Mouse (Mus musculus) limb, embryonic 15.5 days (tissue): ENCODE measurements at regions not wholly inside any gene's neighbourhood (a gene's known extent, or its start where the extent isn't known, plus 50 kb on each side); places are given as distances from the start of the nearest gene placed in this dataset.

Source experiments
- ATAC-seq: fragments of 200-750 bp; cut with Nextera tagmentation; 2 replicates; pipeline ENCODE4 v1.8.0; 2017; ENCODE audit warnings: low read depth, moderate TSS enrichment; ENCODE audit not compliant: insufficient number of reproducible peaks, low FRiP score, low TSS enrichment
- H3K27ac ChIP-seq: fragments of 300-500 bp; sonication (generic); 2 replicates; pipeline ENCODE4 v1.5.1; 2015; ENCODE audit warnings: moderate library complexity, mild to moderate bottlenecking, inconsistent platforms
- H3K27me3 ChIP-seq: fragments of 300-500 bp; sonication (generic); 2 replicates; pipeline ENCODE4 v1.6.1; 2015; ENCODE audit warnings: inconsistent platforms
- H3K36me3 ChIP-seq: fragments of 300-500 bp; sonication (generic); 2 replicates; pipeline ENCODE4 v1.6.1; 2015; ENCODE audit warnings: inconsistent platforms
- H3K4me1 ChIP-seq: fragments of 300-500 bp; sonication (generic); 2 replicates; pipeline ENCODE4 v1.6.1; 2015; ENCODE audit warnings: inconsistent platforms
- H3K4me2 ChIP-seq: fragments of 300-500 bp; sonication (generic); 2 replicates; pipeline ENCODE4 v1.6.1; 2015; ENCODE audit warnings: mild to moderate bottlenecking, inconsistent platforms
- H3K4me3 ChIP-seq: fragments of 300-500 bp; sonication (generic); 2 replicates; pipeline ENCODE4 v1.5.1; 2015; ENCODE audit warnings: mild to moderate bottlenecking, inconsistent platforms
- H3K9ac ChIP-seq: fragments of 300-500 bp; sonication (generic); 2 replicates; pipeline ENCODE4 v1.6.1; 2015; ENCODE audit warnings: inconsistent platforms
- H3K9me3 ChIP-seq: fragments of 300-500 bp; sonication (generic); 2 replicates; pipeline ENCODE4 v1.6.1; 2016; ENCODE audit warnings: inconsistent platforms
- WGBS: fragments of 180-500 bp; shearing (Covaris S2); methylation state at CpG from one replicate; pipeline ENCODE4 v1.1.7; 2015; 5-methylcytosine and 5-hydroxymethylcytosine counted together

GRCm38 (mm10) chr8:92302694-92303093, 54.7 kb upstream of the Irx5 start:
- no peaks in the 10 kb centered on the region for H3K27me3 ChIP-seq
- ATAC-seq, result no peak
- H3K9me3 ChIP-seq, result no peaks in the 10 kb centered on the region
- no peaks in the 10 kb centered on the region for H3K4me1 ChIP-seq
- H3K9ac ChIP-seq, result no peak overlapping the region
- no peak overlapping the region for H3K27ac ChIP-seq
- no peak overlapping the region for H3K4me2 ChIP-seq
- no peak overlapping the region for H3K4me3 ChIP-seq
- no peaks in the 10 kb centered on the region for H3K36me3 ChIP-seq
- WGBS, result 79% methylated on average over 7 of the region's 7 CpGs

GRCm38 (mm10) chr8:92301029-92301428, 56.4 kb upstream of the Irx5 start:
- no peaks in the 10 kb centered on the region for H3K27me3 ChIP-seq
- H3K9me3 ChIP-seq, result no peaks in the 10 kb centered on the region
- no peak for ATAC-seq
- H3K27ac ChIP-seq, result no peak overlapping the region
- no peak overlapping the region for H3K4me2 ChIP-seq
- no peak overlapping the region for H3K4me3 ChIP-seq
- H3K36me3 ChIP-seq, result no peaks in the 10 kb centered on the region
- no peak overlapping the region for H3K9ac ChIP-seq
- no peaks in the 10 kb centered on the region for H3K4me1 ChIP-seq
- WGBS, result 87% methylated on average over 3 of the region's 3 CpGs

- no peak overlapping the region for H3K9ac ChIP-seq
- H3K4me1 ChIP-seq, result peaks cover 13% of the 10 kb centered on the region
- peaks cover 16% of the 10 kb centered on the region for H3K27me3 ChIP-seq
- peak overlapping the region; percentile 0; the same call in 1 of the 2 replicates for H3K4me2 ChIP-seq
- no peak overlapping the region for H3K4me3 ChIP-seq
- no peak overlapping the region for H3K27ac ChIP-seq
- ATAC-seq, result no peak
- no peaks in the 10 kb centered on the region for H3K36me3 ChIP-seq
- no peaks in the 10 kb centered on the region for H3K9me3 ChIP-seq
- 19% methylated on average over 26 of the region's 26 CpGs for WGBS
These were observed 70.3 kb upstream of the Irx5 start for GRCm38 (mm10) chr8:92286841-92287811.

- no peak overlapping the region for H3K4me2 ChIP-seq
- H3K4me3 ChIP-seq, result no peak overlapping the region
- no peak overlapping the region for H3K27ac ChIP-seq
- ATAC-seq, result no peak
- H3K9ac ChIP-seq, result no peak overlapping the region
- H3K27me3 ChIP-seq, result no peaks in the 10 kb centered on the region
- no peaks in the 10 kb centered on the region for H3K36me3 ChIP-seq
- 82% methylated on average over 5 of the region's 5 CpGs for WGBS
- H3K4me1 ChIP-seq, result no peaks in the 10 kb centered on the region
- H3K9me3 ChIP-seq, result no peaks in the 10 kb centered on the region
These were observed 81.7 kb upstream of the Irx5 start for GRCm38 (mm10) chr8:92275755-92276154.

- Histone ChIP-seq H3K9me3 (0 out of 2 replicates have a peak, but pooled peaks cover 3% of the 10 kb centered on the region), H3K4me1 (no peaks in the 10 kb centered on the region), H3K4me3 (no peak overlapping the region), H3K4me2 (no peak overlapping the region), H3K27ac (no peak overlapping the region), H3K9ac (no peak overlapping the region), H3K36me3 (no peaks in the 10 kb centered on the region), H3K27me3 (no peaks in the 10 kb centered on the region)
- 91% methylated on average over 1 of the region's 1 CpGs for WGBS
- ATAC-seq, result no peak
These were observed 84.7 kb upstream of the Irx5 start for GRCm38 (mm10) chr8:92272726-92273125.

GRCm38 (mm10) chr8:92272073-92272472, 85.4 kb upstream of the Irx5 start:
- ATAC-seq, result no peak
- Histone ChIP-seq H3K27me3 (no peaks in the 10 kb centered on the region), H3K9me3 (0 out of 2 replicates have a peak, but pooled peaks cover 3% of the 10 kb centered on the region), H3K4me2 (no peak overlapping the region), H3K9ac (no peak overlapping the region), H3K4me1 (no peaks in the 10 kb centered on the region), H3K27ac (no peak overlapping the region), H3K4me3 (no peak overlapping the region), H3K36me3 (no peaks in the 10 kb centered on the region)
- WGBS, result 67% methylated on average over 5 of the region's 5 CpGs

- H3K4me1 ChIP-seq, result no peaks in the 10 kb centered on the region
- no peak overlapping the region for H3K9ac ChIP-seq
- H3K9me3 ChIP-seq, result 0 out of 2 replicates have a peak, but pooled peaks cover 3% of the 10 kb centered on the region
- peaks cover 9% of the 10 kb centered on the region for H3K27me3 ChIP-seq
- no peak overlapping the region for H3K27ac ChIP-seq
- no peaks in the 10 kb centered on the region for H3K36me3 ChIP-seq
- no peak overlapping the region for H3K4me2 ChIP-seq
- H3K4me3 ChIP-seq, result no peak overlapping the region
- ATAC-seq, result no peak
These were observed 86.8 kb upstream of the Irx5 start for GRCm38 (mm10) chr8:92270636-92271035.

- no peak overlapping the region for H3K4me2 ChIP-seq
- no peak for ATAC-seq
- H3K36me3 ChIP-seq, result no peaks in the 10 kb centered on the region
- H3K4me1 ChIP-seq, result no peaks in the 10 kb centered on the region
- H3K4me3 ChIP-seq, result no peak overlapping the region
- H3K27ac ChIP-seq, result no peak overlapping the region
- H3K27me3 ChIP-seq, result peaks cover 9% of the 10 kb centered on the region
- H3K9ac ChIP-seq, result no peak overlapping the region
- WGBS, result 81% methylated on average over 6 of the region's 6 CpGs
- H3K9me3 ChIP-seq, result 0 out of 2 replicates have a peak, but pooled peaks cover 3% of the 10 kb centered on the region
These were observed 90.0 kb upstream of the Irx5 start for GRCm38 (mm10) chr8:92267415-92267814.

- Histone ChIP-seq H3K27ac (no peak overlapping the region), H3K4me1 (no peaks in the 10 kb centered on the region), H3K4me2 (no peak overlapping the region), H3K4me3 (no peak overlapping the region), H3K9ac (no peak overlapping the region), H3K27me3 (no peaks in the 10 kb centered on the region), H3K36me3 (no peaks in the 10 kb centered on the region), H3K9me3 (no peaks in the 10 kb centered on the region)
- WGBS, result 87% methylated on average over 8 of the region's 8 CpGs
- ATAC-seq, result no peak
These were observed 97.4 kb upstream of the Irx5 start for GRCm38 (mm10) chr8:92260056-92260455.

GRCm38 (mm10) chr8:92258258-92258657, 99.2 kb upstream of the Irx5 start:
- Histone ChIP-seq H3K4me2 (no peak overlapping the region), H3K27ac (no peak overlapping the region), H3K9me3 (no peaks in the 10 kb centered on the region), H3K9ac (no peak overlapping the region), H3K36me3 (no peaks in the 10 kb centered on the region), H3K4me1 (no peaks in the 10 kb centered on the region), H3K4me3 (no peak overlapping the region), H3K27me3 (no peaks in the 10 kb centered on the region)
- ATAC-seq, result no peak
- WGBS, result 53% methylated on average over 6 of the region's 6 CpGs

- Histone ChIP-seq H3K4me1 (no peaks in the 10 kb centered on the region), H3K36me3 (no peaks in the 10 kb centered on the region), H3K4me2 (no peak overlapping the region), H3K9ac (no peak overlapping the region), H3K27me3 (no peaks in the 10 kb centered on the region), H3K9me3 (no peaks in the 10 kb centered on the region), H3K27ac (no peak overlapping the region), H3K4me3 (no peak overlapping the region)
- 45% methylated on average over 8 of the region's 8 CpGs for WGBS
- no peak for ATAC-seq
These were observed 104.6 kb upstream of the Irx5 start for GRCm38 (mm10) chr8:92252597-92253375.

- H3K4me2 ChIP-seq, result no peak overlapping the region
- ATAC-seq, result no peak
- H3K4me1 ChIP-seq, result no peaks in the 10 kb centered on the region
- H3K27me3 ChIP-seq, result no peaks in the 10 kb centered on the region
- 65% methylated on average over 4 of the region's 4 CpGs for WGBS
- no peaks in the 10 kb centered on the region for H3K9me3 ChIP-seq
- H3K9ac ChIP-seq, result no peak overlapping the region
- no peak overlapping the region for H3K27ac ChIP-seq
- H3K4me3 ChIP-seq, result no peak overlapping the region
- H3K36me3 ChIP-seq, result no peaks in the 10 kb centered on the region
These were observed 111.1 kb upstream of the Irx5 start for GRCm38 (mm10) chr8:92246301-92246700.
